Mouse (Mus musculus) testis, adult 2 months (tissue): Measurements from ENCODE around the gene Boc.

Source experiments
- CTCF ChIP-seq: fragments of 200-500 bp; IDR thresholded peaks from 2 replicates; pipeline ENCODE4 v1.5.1; 2012; ENCODE audit warnings: low read depth, mild to moderate bottlenecking, inconsistent platforms, low read length, moderate library complexity; ENCODE audit not compliant: control insufficient read depth, insufficient read depth, insufficient replicate concordance
- POLR2A ChIP-seq: fragments of 200-500 bp; IDR thresholded peaks from 2 replicates; pipeline ENCODE4 v1.6.1; 2012; ENCODE audit warnings: low read depth, mild to moderate bottlenecking, inconsistent platforms, low read length, moderate library complexity; ENCODE audit not compliant: control insufficient read depth

DNA sequence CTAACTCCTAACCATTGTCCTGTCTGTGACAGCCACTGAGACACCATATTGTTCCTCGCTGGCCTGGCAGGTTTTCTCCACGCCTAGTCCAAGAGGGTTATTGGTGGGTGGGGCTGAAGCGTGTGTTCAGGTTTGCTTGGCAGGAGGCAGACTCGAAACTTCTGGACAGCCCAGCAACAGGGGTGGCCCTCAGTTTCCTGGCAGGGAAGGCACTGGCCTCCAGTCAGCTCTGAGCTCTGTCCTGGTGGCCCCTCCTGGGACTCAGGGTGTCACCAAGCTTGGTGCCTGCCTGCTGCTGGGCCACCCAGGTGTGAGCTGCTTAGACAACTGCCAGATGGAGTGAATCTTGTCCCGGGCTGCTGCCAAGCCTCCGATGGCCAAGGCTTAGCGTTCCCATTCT lies 56.4 kb downstream of the Boc start:
- TF ChIP-seq CTCF: no peak
- no peak for TF ChIP-seq POLR2A
